Mouse (Mus musculus): ENCODE results near the gene Sult2a8. TPM values are rescaled to one million over a fixed set of nuclear protein-coding genes. Genes with fewer than 3 reads are reported as not detected.
"Not testable (repeated sequence)": the region's sequence is repeated elsewhere in the genome, so short reads cannot be mapped to it uniquely, and the experiment has no call there.

The Sult2a8 gene
- not detected in 2 replicates for polyA plus RNA-seq (2012; rRNA removed)

GRCm38 (mm10) chr7:14446534-14446933, at the start of gene Sult2a8:
Gene Sult2a8 (minus strand): TSS chr7:14446769.
- no peak for DNase-seq (ENCODE audit: low read depth)

GRCm38 (mm10) chr7:14494130-14494529, 47.6 kb upstream of the Sult2a8 start, which contains the start of gene Sult2a7:
Gene Sult2a7 (minus strand): TSS chr7:14494230.
- no peak for DNase-seq (ENCODE audit: low read depth)

- DNase-seq (ENCODE audit: low read depth), result no peak
These were observed 46.3 kb upstream of the Sult2a8 start for GRCm38 (mm10) chr7:14492886-14493285.

GRCm38 (mm10) chr7:14439581-14439980, 7.0 kb downstream of the Sult2a8 start:
- no peak for DNase-seq (ENCODE audit: low read depth)

- DNase-seq (ENCODE audit: low read depth), result no peak
These were observed 8.1 kb downstream of the Sult2a8 start for GRCm38 (mm10) chr7:14438484-14438883.

GRCm38 (mm10) chr7:14438029-14438428, 8.5 kb downstream of the Sult2a8 start:
- no peak for DNase-seq (ENCODE audit: low read depth)

GRCm38 (mm10) chr7:14399363-14399762, 47.2 kb downstream of the Sult2a8 start:
- not testable (repeated sequence) for DNase-seq (ENCODE audit: low read depth)

- DNase-seq (ENCODE audit: low read depth), result no peak
These were observed 50.1 kb downstream of the Sult2a8 start for GRCm38 (mm10) chr7:14396462-14396861.

Other genes with a start within 250 kb of the Sult2a8 start
- gene Sult2a6, start 191.9 kb downstream of the Sult2a8 start, polyA plus RNA-seq (2012; rRNA removed), result not detected in 2 replicates
- not detected in 2 replicates for gene Obox8, start 113.2 kb downstream of the Sult2a8 start, polyA plus RNA-seq (2012; rRNA removed)
- gene Sult2a7, start 47.5 kb upstream of the Sult2a8 start, polyA plus RNA-seq (2012; rRNA removed), result not detected in 2 replicates
- gene Vmn1r90, start 116.7 kb upstream of the Sult2a8 start, polyA plus RNA-seq (2012; rRNA removed), result 0.05 and 0.08 TPM in 2 replicates
- not detected in 2 replicates for gene Obox7, start 212.7 kb upstream of the Sult2a8 start, polyA plus RNA-seq (2012; rRNA removed)

Data from gonadal fat pad, adult 2 months (tissue).